Mouse (Mus musculus) embryonic facial prominence, embryonic 15.5 days (tissue): ENCODE results near the gene Arfrp1. TPM values are rescaled to one million over a fixed set of nuclear protein-coding genes. Genes with fewer than 3 reads are reported as not detected.

Source experiments
- ATAC-seq: fragments of 200-750 bp; cut with Nextera tagmentation; 2 replicates; pipeline ENCODE4 v1.8.0; 2017; ENCODE audit warnings: low read depth, moderate TSS enrichment; ENCODE audit not compliant: insufficient number of reproducible peaks, low FRiP score, low TSS enrichment
- H3K27ac ChIP-seq: fragments of 300-500 bp; sonication (generic); replicated peaks from 2 replicates; pipeline ENCODE4 v1.5.1; 2015; ENCODE audit warnings: mild to moderate bottlenecking, inconsistent platforms
- H3K27me3 ChIP-seq: fragments of 300-500 bp; sonication (generic); 2 replicates; pipeline ENCODE4 v1.6.1; 2015; ENCODE audit warnings: inconsistent platforms
- H3K36me3 ChIP-seq: fragments of 300-500 bp; sonication (generic); 2 replicates; pipeline ENCODE4 v1.6.1; 2015; ENCODE audit warnings: mild to moderate bottlenecking, inconsistent platforms
- H3K4me1 ChIP-seq: fragments of 300-500 bp; sonication (generic); 2 replicates; pipeline ENCODE4 v1.6.1; 2015; ENCODE audit warnings: inconsistent platforms
- H3K4me2 ChIP-seq: fragments of 300-500 bp; sonication (generic); replicated peaks from 2 replicates; pipeline ENCODE4 v1.6.1; 2015; ENCODE audit warnings: mild to moderate bottlenecking, inconsistent platforms
- H3K4me3 ChIP-seq: fragments of 300-500 bp; sonication (generic); replicated peaks from 2 replicates; pipeline ENCODE4 v1.5.1; 2015; ENCODE audit warnings: mild to moderate bottlenecking, inconsistent platforms
- H3K9ac ChIP-seq: fragments of 300-500 bp; sonication (generic); 2 replicates; pipeline ENCODE4 v1.6.1; 2015; ENCODE audit warnings: inconsistent platforms
- H3K9me3 ChIP-seq: fragments of 300-500 bp; sonication (generic); replicated peaks from 2 replicates; pipeline ENCODE4 v1.6.1; 2016; ENCODE audit warnings: inconsistent platforms
- WGBS: fragments of 180-500 bp; shearing (Covaris S2); methylation state at CpG from one replicate; pipeline ENCODE4 v1.1.7; 2015; 5-methylcytosine and 5-hydroxymethylcytosine counted together
- polyA plus RNA-seq: library from polyadenylated mRNA; unstranded; fragments of >200 nt; fragmentation: Nextera tagmentation; extraction: Ambion mirVana; gene quantifications from 2 replicates; pipeline ENCODE4 v1.2.1, GENCODE M21; 2015

The Arfrp1 gene
- polyA plus RNA-seq, result 65.2 and 65.3 TPM in 2 replicates

DNA sequence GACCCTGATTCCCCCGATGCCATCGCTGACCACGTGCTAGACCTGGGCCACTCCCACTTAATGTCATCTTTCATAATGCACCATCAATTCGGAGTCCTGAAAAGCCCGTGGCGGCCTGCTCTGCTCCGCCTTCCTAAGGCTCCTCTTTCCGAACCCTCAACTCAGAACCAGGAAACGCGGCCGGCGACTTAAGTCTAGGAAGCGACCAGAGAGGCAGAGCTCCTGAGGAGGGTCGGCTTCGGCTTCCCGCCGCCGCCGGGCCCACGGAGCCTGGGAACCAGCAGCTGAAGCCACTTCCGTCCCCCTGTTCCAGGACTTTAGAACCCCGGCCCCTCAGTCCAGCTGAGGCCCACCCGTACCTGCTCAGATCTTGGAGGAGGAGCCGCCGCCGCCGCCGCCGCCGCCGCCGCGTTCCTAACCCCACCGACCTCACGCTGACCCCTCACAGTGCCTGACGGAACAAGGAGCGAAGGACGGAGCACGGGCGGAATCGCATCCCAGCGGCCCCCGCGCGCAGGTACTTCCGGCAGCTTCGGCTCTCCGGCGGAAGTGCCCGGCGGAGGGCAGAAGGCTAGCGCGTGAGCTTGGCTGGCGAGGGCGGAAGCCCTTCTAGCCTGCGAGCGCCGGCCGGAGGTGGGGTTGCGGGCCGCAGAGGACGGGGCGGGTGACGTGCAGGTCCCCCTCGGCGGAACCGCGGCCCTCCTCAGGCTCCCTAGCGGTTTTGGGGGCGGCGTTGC lies at the start of gene Arfrp1, which contains the start of gene Zgpat:
Gene Arfrp1 (minus strand): TSS at position 545 of the 737 bp plus-strand sequence.
Gene Zgpat (plus strand): TSS at position 69 of the 737 bp plus-strand sequence.
- ATAC-seq, result peak; percentile 88
- H3K36me3 ChIP-seq, result peaks cover 36% of the 10 kb centered on the region

DNA sequence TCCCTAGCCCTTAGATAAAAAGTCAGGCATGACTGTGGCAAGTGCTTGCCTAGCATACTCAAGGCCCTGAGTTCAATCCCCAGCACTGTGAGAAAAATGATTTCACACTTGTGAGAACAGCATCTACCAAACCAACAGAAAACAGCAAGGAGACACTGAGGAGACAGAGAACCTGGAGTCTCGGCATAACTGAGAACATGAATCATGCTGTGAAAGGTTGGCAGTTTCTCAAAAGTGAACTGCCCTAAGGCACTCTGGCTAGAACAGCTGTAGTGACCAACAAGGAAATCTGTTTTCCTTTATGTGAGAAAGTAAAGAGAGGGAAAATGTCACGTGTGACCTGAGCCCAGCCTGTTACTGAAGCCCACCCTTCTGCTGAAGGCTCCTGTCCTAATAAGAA lies 47.9 kb upstream of the Arfrp1 start:
- H3K36me3 ChIP-seq, result no peaks in the 10 kb centered on the region
- no peak overlapping the region for H3K9ac ChIP-seq
- H3K27ac ChIP-seq, result no peak overlapping the region
- no peaks in the 10 kb centered on the region for H3K9me3 ChIP-seq
- no peak overlapping the region for H3K4me2 ChIP-seq
- no peaks in the 10 kb centered on the region for H3K4me1 ChIP-seq
- no peaks in the 10 kb centered on the region for H3K27me3 ChIP-seq
- no peak for ATAC-seq
- WGBS, result 31% methylated on average over 2 of the region's 2 CpGs
- no peak overlapping the region for H3K4me3 ChIP-seq

More for the DNA sequence above, at the start of gene Arfrp1, which contains the start of gene Zgpat:
- peak within 1 kb of the TSS; percentile 90 for H3K4me3 ChIP-seq
- H3K4me1 ChIP-seq, result peaks cover 33% of the 10 kb centered on the region
- no peaks in the 10 kb centered on the region for H3K27me3 ChIP-seq
- no peaks in the 10 kb centered on the region for H3K9me3 ChIP-seq
- peak within 1 kb of the TSS; percentile 91 for H3K9ac ChIP-seq
- peak within 1 kb of the TSS; percentile 84 for H3K4me2 ChIP-seq
- H3K27ac ChIP-seq, result peak within 1 kb of the TSS; percentile 93
- WGBS, result under 1% methylated on average over 71 of the region's 71 CpGs

DNA sequence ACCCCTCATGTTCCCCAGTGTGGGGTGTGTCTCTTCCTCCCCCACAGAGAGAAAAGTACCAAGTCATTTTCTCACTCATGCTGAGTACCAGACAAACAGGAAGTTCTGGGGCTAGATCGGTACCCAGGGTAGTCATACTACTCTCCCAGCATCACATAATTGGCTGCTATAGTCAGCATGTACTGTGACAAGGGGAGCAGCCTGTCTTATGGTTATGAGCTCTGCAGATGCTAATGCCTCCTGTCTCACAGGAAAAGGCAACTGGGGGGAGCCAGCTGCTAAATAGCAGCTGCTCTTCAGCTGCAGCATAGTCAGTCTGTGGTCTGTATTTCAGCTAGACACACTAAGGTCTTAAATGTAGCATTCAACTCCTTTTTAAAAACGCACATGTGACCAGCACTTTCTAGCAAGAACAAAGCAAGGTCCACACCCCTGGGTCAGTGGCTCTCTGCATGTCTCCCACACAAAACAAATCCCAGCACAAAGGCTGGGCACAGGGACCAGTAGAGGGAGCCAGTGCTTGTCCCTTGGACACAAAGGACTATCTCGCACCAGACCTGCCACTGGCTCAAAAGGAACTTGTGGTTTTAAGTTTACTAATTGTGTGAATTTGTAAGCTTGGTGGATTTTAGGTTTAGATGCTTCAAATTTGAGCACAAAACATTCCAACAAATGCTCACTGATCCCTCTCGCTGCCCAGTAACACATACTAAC lies 45.7 kb upstream of the Arfrp1 start:
- WGBS, result 42% methylated on average over 4 of the region's 4 CpGs
- no peak for ATAC-seq
- H3K27ac ChIP-seq, result no peak overlapping the region

DNA sequence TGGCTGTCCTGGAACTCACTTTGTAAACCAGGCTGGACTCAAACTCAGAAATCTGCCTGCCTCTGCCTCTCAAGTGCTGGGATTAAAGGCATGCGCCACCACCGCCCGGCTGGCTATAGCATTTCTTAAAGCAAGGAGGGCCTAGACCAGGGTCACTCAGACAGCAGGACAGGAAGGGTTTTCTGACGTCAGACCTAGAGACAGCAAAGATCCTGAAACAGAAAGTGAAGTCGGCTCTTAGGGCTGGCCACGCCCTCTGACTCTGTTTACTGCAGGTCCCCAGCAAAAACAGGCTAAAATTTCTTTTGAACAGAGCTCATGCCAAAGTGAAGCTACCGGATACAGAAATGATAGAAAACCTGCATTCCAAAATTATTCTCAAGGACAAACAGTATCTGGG lies 44.4 kb upstream of the Arfrp1 start:
- H3K36me3 ChIP-seq, result no peaks in the 10 kb centered on the region
- H3K9me3 ChIP-seq, result no peaks in the 10 kb centered on the region
- ATAC-seq, result no peak
- H3K4me2 ChIP-seq, result no peak overlapping the region
- H3K27ac ChIP-seq, result no peak overlapping the region
- no peaks in the 10 kb centered on the region for H3K27me3 ChIP-seq
- H3K9ac ChIP-seq, result no peak overlapping the region
- H3K4me1 ChIP-seq, result no peaks in the 10 kb centered on the region
- H3K4me3 ChIP-seq, result no peak overlapping the region
- 79% methylated on average over 7 of the region's 7 CpGs for WGBS

More for the DNA sequence above, 45.7 kb upstream of the Arfrp1 start:
- H3K9me3 ChIP-seq, result no peaks in the 10 kb centered on the region
- no peaks in the 10 kb centered on the region for H3K4me1 ChIP-seq
- H3K4me3 ChIP-seq, result no peak overlapping the region
- no peak overlapping the region for H3K9ac ChIP-seq
- H3K27me3 ChIP-seq, result no peaks in the 10 kb centered on the region
- no peaks in the 10 kb centered on the region for H3K36me3 ChIP-seq
- H3K4me2 ChIP-seq, result no peak overlapping the region

DNA sequence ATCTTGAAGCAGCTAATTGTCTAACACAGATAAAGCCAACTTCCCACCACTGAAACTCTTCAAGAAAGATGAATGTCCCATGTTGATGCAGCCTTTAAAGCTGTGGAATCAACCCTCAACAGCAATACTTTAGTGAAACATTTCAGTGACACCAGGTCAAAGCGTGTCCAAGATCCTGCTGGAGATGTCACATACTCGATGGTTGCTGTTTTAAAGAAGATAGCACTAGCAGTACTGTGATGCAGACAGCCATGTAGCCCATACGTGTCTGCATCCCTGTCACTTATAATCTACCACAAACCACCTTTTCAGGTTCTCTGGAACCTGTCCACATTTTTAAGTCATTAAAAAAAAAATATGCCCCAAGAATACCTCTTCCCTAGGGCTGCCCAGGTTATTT lies 38.5 kb upstream of the Arfrp1 start:
- no peak overlapping the region for H3K4me3 ChIP-seq
- WGBS, result 87% methylated on average over 3 of the region's 3 CpGs
- H3K27ac ChIP-seq, result no peak overlapping the region
- no peak for ATAC-seq
- H3K9me3 ChIP-seq, result no peaks in the 10 kb centered on the region
- H3K36me3 ChIP-seq, result no peaks in the 10 kb centered on the region
- no peaks in the 10 kb centered on the region for H3K4me1 ChIP-seq
- H3K27me3 ChIP-seq, result no peaks in the 10 kb centered on the region
- no peak overlapping the region for H3K4me2 ChIP-seq
- H3K9ac ChIP-seq, result no peak overlapping the region

DNA sequence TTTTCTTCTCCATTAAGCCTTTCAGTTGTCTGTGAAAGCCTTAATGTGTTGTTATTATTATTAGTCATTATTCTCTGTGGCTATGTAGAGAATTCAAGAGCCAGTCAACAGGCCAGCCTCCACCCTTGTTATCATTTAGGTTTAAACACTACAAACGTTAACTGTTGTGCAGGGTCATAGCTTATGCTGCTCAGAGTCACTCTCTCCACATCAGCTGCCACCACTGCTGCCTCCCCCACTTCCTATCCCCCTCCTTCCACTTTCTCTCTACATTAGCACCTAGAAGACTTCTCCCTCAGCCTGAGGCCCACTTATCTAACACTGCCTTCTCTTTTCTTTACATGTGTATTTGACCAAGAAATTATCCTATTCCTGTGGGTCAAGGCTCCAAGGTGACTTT lies 36.3 kb upstream of the Arfrp1 start:
- no peak overlapping the region for H3K27ac ChIP-seq
- H3K4me3 ChIP-seq, result no peak overlapping the region
- no peaks in the 10 kb centered on the region for H3K4me1 ChIP-seq
- WGBS, result 33% methylated on average over 1 of the region's 1 CpGs
- H3K36me3 ChIP-seq, result no peaks in the 10 kb centered on the region
- no peaks in the 10 kb centered on the region for H3K9me3 ChIP-seq
- H3K27me3 ChIP-seq, result no peaks in the 10 kb centered on the region
- no peak for ATAC-seq
- H3K4me2 ChIP-seq, result no peak overlapping the region
- no peak overlapping the region for H3K9ac ChIP-seq

DNA sequence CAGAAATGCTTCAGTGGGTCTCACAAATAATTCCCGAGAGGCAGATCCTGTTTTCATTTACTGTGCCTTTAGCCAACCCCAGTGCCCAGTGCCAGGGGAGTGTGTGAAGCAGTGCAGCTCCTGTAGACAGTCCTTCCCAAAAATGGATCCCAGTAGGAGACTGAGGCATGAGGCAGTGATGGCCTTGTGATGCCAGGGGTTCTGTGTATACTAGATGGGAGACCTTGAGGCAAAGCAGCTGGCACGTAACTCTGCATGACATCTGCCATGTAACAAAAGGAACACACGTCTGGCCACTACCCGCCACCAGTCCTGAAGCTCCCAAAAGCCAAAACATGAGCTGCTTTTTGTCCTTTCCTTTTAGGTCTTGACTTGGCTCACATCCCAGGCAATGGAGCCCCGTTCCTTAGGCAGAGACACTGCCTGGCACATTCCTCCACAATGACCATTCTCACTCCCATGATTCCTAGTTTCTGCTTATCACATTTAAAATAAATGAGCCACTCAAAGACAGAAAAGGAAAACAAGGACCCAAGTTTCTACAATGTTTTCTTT lies 32.1 kb upstream of the Arfrp1 start:
- no peak overlapping the region for H3K27ac ChIP-seq
- no peak overlapping the region for H3K4me3 ChIP-seq
- H3K27me3 ChIP-seq, result no peaks in the 10 kb centered on the region
- no peaks in the 10 kb centered on the region for H3K9me3 ChIP-seq
- no peak overlapping the region for H3K4me2 ChIP-seq
- H3K4me1 ChIP-seq, result no peaks in the 10 kb centered on the region
- no peak overlapping the region for H3K9ac ChIP-seq
- WGBS, result 73% methylated on average over 5 of the region's 5 CpGs
- H3K36me3 ChIP-seq, result no peaks in the 10 kb centered on the region
- ATAC-seq, result no peak

DNA sequence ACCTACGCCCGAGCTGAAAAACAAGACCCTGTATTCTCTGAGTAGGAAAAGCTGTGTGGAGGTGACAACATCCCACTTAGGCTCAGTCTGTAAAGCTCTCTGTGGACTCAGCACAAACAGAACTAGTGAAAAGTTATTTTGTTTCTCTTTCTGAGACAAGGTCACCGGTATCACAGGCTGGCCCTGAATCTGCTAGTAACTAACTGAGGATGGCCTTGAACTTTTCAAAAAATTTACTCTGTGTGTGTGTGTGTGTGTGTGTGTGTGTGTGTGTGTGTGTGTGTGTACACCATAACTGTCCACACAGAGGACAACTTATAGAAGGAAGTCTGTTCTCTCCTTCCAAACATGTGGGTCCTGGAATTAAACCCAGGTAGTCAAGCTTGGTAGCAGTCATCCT lies 28.9 kb upstream of the Arfrp1 start:
- H3K4me2 ChIP-seq, result no peak overlapping the region
- ATAC-seq, result no peak

DNA sequence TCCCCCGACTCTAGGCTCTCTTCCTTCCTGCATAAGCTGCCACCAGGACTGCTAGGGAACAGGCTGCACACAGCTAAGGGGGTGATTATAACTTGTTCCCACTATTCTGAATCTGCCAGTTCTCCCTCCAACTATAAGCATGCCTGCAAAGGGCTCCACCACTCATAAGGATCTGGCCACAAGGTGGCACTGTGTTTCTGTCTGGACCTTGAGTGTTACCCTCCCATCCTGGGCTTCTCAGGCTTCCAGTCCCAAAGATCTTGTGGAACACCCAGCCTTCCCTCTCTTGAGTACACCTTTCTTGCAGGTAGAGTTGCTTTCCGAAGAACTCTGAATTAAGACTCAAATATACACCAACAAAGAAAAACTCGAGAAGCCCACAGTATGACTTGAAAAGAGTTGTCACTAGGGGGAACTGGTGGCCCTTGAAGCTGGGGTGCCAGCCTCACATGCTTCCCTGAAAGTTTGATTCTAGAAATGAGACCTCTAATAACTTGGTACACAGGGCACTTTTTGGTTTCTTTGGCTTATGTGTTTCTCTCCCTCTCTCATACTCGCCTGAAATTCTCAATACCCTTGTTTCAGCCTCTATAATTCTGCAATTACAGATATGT lies 27.5 kb upstream of the Arfrp1 start:
- no peak overlapping the region for H3K27ac ChIP-seq
- H3K27me3 ChIP-seq, result no peaks in the 10 kb centered on the region
- no peaks in the 10 kb centered on the region for H3K36me3 ChIP-seq
- H3K9ac ChIP-seq, result no peak overlapping the region
- no peaks in the 10 kb centered on the region for H3K9me3 ChIP-seq
- H3K4me3 ChIP-seq, result no peak overlapping the region
- no peak overlapping the region for H3K4me2 ChIP-seq
- 26% methylated on average over 4 of the region's 4 CpGs for WGBS
- no peaks in the 10 kb centered on the region for H3K4me1 ChIP-seq
- 0 out of 2 replicates have a peak, but pooled peaks have one; percentile 48 for ATAC-seq

More for the DNA sequence above, 28.9 kb upstream of the Arfrp1 start:
- no peak overlapping the region for H3K9ac ChIP-seq
- no peak overlapping the region for H3K4me3 ChIP-seq
- no peak overlapping the region for H3K27ac ChIP-seq
- no peaks in the 10 kb centered on the region for H3K36me3 ChIP-seq
- H3K9me3 ChIP-seq, result no peaks in the 10 kb centered on the region
- no peaks in the 10 kb centered on the region for H3K4me1 ChIP-seq
- H3K27me3 ChIP-seq, result no peaks in the 10 kb centered on the region
- WGBS, result 92% methylated on average over 3 of the region's 3 CpGs

DNA sequence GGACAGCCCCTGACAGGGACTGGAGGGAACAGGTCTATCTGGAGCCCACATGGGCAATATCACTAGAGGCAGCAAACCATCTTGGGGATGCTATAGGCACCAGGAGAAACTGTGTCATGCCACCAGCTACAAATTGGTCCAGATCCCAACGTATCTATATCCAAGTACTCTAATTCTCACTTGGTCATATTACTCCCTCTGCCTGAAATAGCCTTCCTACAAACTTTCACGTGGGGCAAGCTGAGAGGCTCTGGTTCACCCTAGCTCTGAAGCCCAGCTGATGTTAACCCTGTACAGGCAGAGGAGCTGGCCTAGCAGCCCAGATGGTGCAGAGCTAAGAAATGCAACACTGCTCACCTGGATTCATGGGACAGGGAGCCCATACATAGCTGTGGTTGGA lies 26.3 kb upstream of the Arfrp1 start:
- 0 out of 2 replicates have a peak, but pooled peaks cover 6% of the 10 kb centered on the region for H3K36me3 ChIP-seq
- no peak for ATAC-seq
- no peak overlapping the region for H3K4me3 ChIP-seq
- 58% methylated on average over 2 of the region's 2 CpGs for WGBS
- H3K9me3 ChIP-seq, result no peaks in the 10 kb centered on the region
- H3K27me3 ChIP-seq, result no peaks in the 10 kb centered on the region
- H3K4me1 ChIP-seq, result no peaks in the 10 kb centered on the region
- H3K4me2 ChIP-seq, result no peak overlapping the region
- H3K9ac ChIP-seq, result no peak overlapping the region
- no peak overlapping the region for H3K27ac ChIP-seq

DNA sequence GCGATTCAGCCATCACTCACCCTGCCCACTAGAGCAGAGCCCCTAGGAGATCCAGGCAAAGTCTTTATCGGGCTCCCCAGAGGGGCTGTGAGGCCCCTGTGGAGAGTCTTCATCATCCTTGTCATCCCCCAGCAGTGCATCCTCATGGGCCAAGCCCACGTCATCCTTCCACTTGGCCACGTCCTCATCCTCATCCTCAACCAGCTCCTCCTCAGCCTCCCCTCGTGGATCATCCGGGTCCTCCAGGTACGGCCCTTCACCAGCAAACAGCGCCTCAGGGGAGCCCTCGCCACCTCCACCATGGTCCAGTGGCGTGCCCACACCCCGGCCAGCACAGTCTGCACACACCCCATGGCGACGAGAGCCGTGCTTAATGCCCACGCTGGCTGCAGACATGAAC lies 25.8 kb upstream of the Arfrp1 start:
- Histone ChIP-seq H3K36me3 (peaks cover 9% of the 10 kb centered on the region; the same call in 1 of the 2 replicates), H3K9me3 (no peaks in the 10 kb centered on the region), H3K9ac (no peak overlapping the region), H3K4me3 (no peak overlapping the region), H3K27me3 (no peaks in the 10 kb centered on the region), H3K4me1 (no peaks in the 10 kb centered on the region), H3K4me2 (no peak overlapping the region), H3K27ac (no peak overlapping the region)
- 0 out of 2 replicates have a peak, but pooled peaks have one; percentile 5 for ATAC-seq
- 84% methylated on average over 15 of the region's 15 CpGs for WGBS
